32 mouse cellular contexts compared by ENCODE assay signal in the genomic region with DNA sequence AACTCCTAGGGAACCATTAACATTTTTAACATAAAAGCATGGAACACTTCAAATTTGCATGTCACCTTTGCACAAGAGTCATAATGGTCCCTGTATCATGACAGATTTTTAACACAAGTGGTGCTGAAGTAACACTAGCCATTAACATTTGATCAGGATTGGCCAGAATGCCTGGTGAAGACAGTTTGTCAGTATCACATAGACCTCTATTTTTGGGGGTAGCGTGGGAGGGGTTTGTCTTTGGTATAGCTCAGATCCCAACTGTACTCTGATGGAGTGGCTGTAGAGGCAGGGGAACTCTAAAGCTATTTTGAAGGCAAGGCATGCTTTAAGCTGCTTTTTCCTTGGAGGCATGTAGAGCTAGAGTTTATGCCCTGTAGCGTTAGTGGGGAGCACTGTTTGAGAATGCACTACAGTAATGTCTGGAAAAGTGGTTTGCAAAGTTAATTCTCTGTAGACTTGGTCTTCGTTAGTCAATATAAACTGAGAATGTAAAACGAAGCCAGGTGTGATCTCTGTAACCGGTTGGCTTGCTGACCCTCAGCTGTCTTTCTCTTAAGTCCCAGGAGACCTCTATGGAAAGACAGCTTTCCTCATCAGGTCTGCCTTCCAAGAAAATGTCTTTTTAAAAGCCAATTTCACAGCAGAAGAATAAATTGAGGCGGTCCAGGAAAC. TPM values are rescaled to one million over a fixed set of nuclear protein-coding genes. Genes with fewer than 3 reads are reported as not detected.
A peak's percentile ranks its signal among the peaks of the same experiment; 100 is the strongest.
DNase-seq lines count a peak whose midpoint lies in the region; ATAC-seq lines count a peak whose summit lies in the region.
"Had no signal": no experiment of that assay in that cellular context is flagged by ENCODE, and none has a peak within 500 bp of the region (broad histone marks: within the 10 kb centered on the region; RNA-seq: fewer than 3 reads in every experiment).

No protein-coding gene starts in this region.

- H3K9ac ChIP-seq in forebrain, embryonic 14.5 days (ENCODE audit: low read length), result no peak overlapping the region
- no peak overlapping the region for H3K9ac ChIP-seq in forebrain, embryonic 16.5 days (replicated peaks; ENCODE audit: low read depth, low read length)
- no peak overlapping the region for H3K9ac ChIP-seq in heart, embryonic 14.5 days (ENCODE audit: low read length)
- no peak overlapping the region for H3K9ac ChIP-seq in hindbrain, embryonic 13.5 days
- H3K9ac ChIP-seq in hindbrain, embryonic 14.5 days, result no peak overlapping the region
- no peak overlapping the region for H3K9ac ChIP-seq in limb, embryonic 13.5 days
- H3K9ac ChIP-seq: embryonic facial prominence, embryonic 12.5 days; forebrain, embryonic 12.5 days; forebrain, postnatal 0 days; hindbrain, embryonic 15.5 days had no signal

- H3K4me1 ChIP-seq in forebrain, embryonic 14.5 days (ENCODE audit: control insufficient read depth, insufficient read depth, low read length), result peaks cover 6% of the 10 kb centered on the region; the same call in 1 of the 2 replicates
- peaks cover 34% of the 10 kb centered on the region for H3K4me1 ChIP-seq in forebrain, embryonic 16.5 days (replicated peaks; ENCODE audit: control insufficient read depth, insufficient read depth, low read length)
- peaks cover 0 to 17% of the 10 kb centered on the region in 2 experiments; a peak in 1 of 4 replicates for H3K4me1 ChIP-seq in heart, embryonic 14.5 days (ENCODE audit: control insufficient read depth in 2 of 2, insufficient read depth in 2 of 2, low read length in 2 of 2)
- peaks cover 25% of the 10 kb centered on the region for H3K4me1 ChIP-seq in hindbrain, embryonic 13.5 days (replicated peaks)
- H3K4me1 ChIP-seq in hindbrain, embryonic 14.5 days (replicated peaks; ENCODE audit: control insufficient read depth, insufficient read depth, low read length), result peaks cover 13% of the 10 kb centered on the region
- H3K4me1 ChIP-seq in limb, embryonic 13.5 days, result peaks cover 12% of the 10 kb centered on the region
- H3K4me1 ChIP-seq: heart, embryonic 10.5 days; hindbrain, embryonic 10.5 days had no signal

- 88% methylated on average over 6 of the region's 6 CpGs for WGBS in forebrain, embryonic 14.5 days
- 79% methylated on average over 6 of the region's 6 CpGs for WGBS in forebrain, embryonic 16.5 days
- WGBS in heart, embryonic 14.5 days, result 75% methylated on average over 6 of the region's 6 CpGs
- WGBS in hindbrain, embryonic 13.5 days, result 83% methylated on average over 6 of the region's 6 CpGs
- 82% methylated on average over 6 of the region's 6 CpGs for WGBS in hindbrain, embryonic 14.5 days
- WGBS in limb, embryonic 13.5 days, result 75% methylated on average over 6 of the region's 6 CpGs

- no peak overlapping the region for H3K4me3 ChIP-seq in forebrain, embryonic 14.5 days (ENCODE audit: low read depth, low read length)
- H3K4me3 ChIP-seq in forebrain, embryonic 16.5 days (replicated peaks; ENCODE audit: low read length), result no peak overlapping the region
- H3K4me3 ChIP-seq in heart, embryonic 14.5 days (ENCODE audit: control insufficient read depth in 1 of 2, insufficient read depth in 1 of 2, low read depth in 1 of 2, low read length in 2 of 2), result no peak overlapping the region
- H3K4me3 ChIP-seq in hindbrain, embryonic 13.5 days, result no peak overlapping the region
- H3K4me3 ChIP-seq in hindbrain, embryonic 14.5 days (replicated peaks; ENCODE audit: low read length), result no peak overlapping the region
- no peak overlapping the region for H3K4me3 ChIP-seq in limb, embryonic 13.5 days
- H3K4me3 ChIP-seq: embryonic facial prominence, embryonic 12.5 days; erythroblast, embryonic 14.5 days; forebrain, embryonic 12.5 days; gastrocnemius, adult 2 months; heart, embryonic 10.5 days; hindbrain, embryonic 10.5 days; hindbrain, embryonic 15.5 days had no signal

- intact Hi-C loops in heart, postnatal 25 days (cut with DNase I), result no loop called here

- no peak for DNase-seq in forebrain, embryonic 14.5 days (ENCODE audit: low spot score)
- DNase-seq in heart, postnatal 25 days (ENCODE audit: low spot score), result no peak
- no peak for DNase-seq in hindbrain, embryonic 14.5 days (ENCODE audit: low spot score)
- no peak for DNase-seq in lung, postnatal 36 days
- DNase-seq: adrenal gland, postnatal 10 days; adrenal gland, postnatal 36 days; B cell, adult 2 months; cerebellum, adult 18-20 months; cerebellum, adult 9-10 months; cerebellum, postnatal 14 days; forebrain, postnatal 0 days; gastrocnemius, adult 2 months; gastrocnemius, postnatal 14 days; heart, adult 11 months; heart, postnatal 36 days; kidney, adult 2 months had no signal

- H3K4me2 ChIP-seq in forebrain, embryonic 14.5 days (ENCODE audit: low read length), result no peak overlapping the region
- no peak overlapping the region for H3K4me2 ChIP-seq in forebrain, embryonic 16.5 days (ENCODE audit: low read length)
- no peak overlapping the region for H3K4me2 ChIP-seq in heart, embryonic 14.5 days (ENCODE audit: low read length)
- no peak overlapping the region for H3K4me2 ChIP-seq in hindbrain, embryonic 13.5 days
- H3K4me2 ChIP-seq in hindbrain, embryonic 14.5 days (replicated peaks), result no peak overlapping the region
- no peak overlapping the region for H3K4me2 ChIP-seq in limb, embryonic 13.5 days (replicated peaks)
- H3K4me2 ChIP-seq: embryonic facial prominence, embryonic 12.5 days; forebrain, embryonic 12.5 days; hindbrain, embryonic 15.5 days had no signal

- H3K27me3 ChIP-seq in forebrain, embryonic 14.5 days (replicated peaks; ENCODE audit: control insufficient read depth, insufficient read depth, low read length), result no peaks in the 10 kb centered on the region
- no peaks in the 10 kb centered on the region for H3K27me3 ChIP-seq in forebrain, embryonic 16.5 days (replicated peaks; ENCODE audit: control insufficient read depth, insufficient read depth, low read length)
- H3K27me3 ChIP-seq in heart, embryonic 14.5 days (ENCODE audit: control insufficient read depth, insufficient read depth, low read length), result no peaks in the 10 kb centered on the region
- H3K27me3 ChIP-seq in hindbrain, embryonic 13.5 days, result no peaks in the 10 kb centered on the region
- no peaks in the 10 kb centered on the region for H3K27me3 ChIP-seq in hindbrain, embryonic 14.5 days (ENCODE audit: control insufficient read depth, insufficient read depth, low read length)
- H3K27me3 ChIP-seq in limb, embryonic 13.5 days, result no peaks in the 10 kb centered on the region
- H3K27me3 ChIP-seq: CH12.LX; embryonic facial prominence, embryonic 12.5 days; forebrain, embryonic 12.5 days; hindbrain, embryonic 15.5 days; Patski had no signal

- H3K9me3 ChIP-seq in forebrain, embryonic 14.5 days (replicated peaks; ENCODE audit: control insufficient read depth, low read length), result no peaks in the 10 kb centered on the region
- H3K9me3 ChIP-seq in forebrain, embryonic 16.5 days (ENCODE audit: control insufficient read depth, low read length), result no peaks in the 10 kb centered on the region
- H3K9me3 ChIP-seq in heart, embryonic 14.5 days (ENCODE audit: control insufficient read depth, low read length), result no peaks in the 10 kb centered on the region
- H3K9me3 ChIP-seq in hindbrain, embryonic 13.5 days, result no peaks in the 10 kb centered on the region
- H3K9me3 ChIP-seq in hindbrain, embryonic 14.5 days (ENCODE audit: control insufficient read depth, low read length), result no peaks in the 10 kb centered on the region
- H3K9me3 ChIP-seq in limb, embryonic 13.5 days, result no peaks in the 10 kb centered on the region
- H3K9me3 ChIP-seq: embryonic facial prominence, embryonic 12.5 days; forebrain, embryonic 12.5 days; G1E; heart, embryonic 10.5 days; hindbrain, embryonic 10.5 days; hindbrain, embryonic 15.5 days had no signal

- peak overlapping the region; percentile 27; the same call in 1 of the 2 replicates for H3K27ac ChIP-seq in forebrain, embryonic 14.5 days (ENCODE audit: low read depth, low read length)
- no peak overlapping the region for H3K27ac ChIP-seq in forebrain, embryonic 16.5 days (ENCODE audit: low read length)
- H3K27ac ChIP-seq in heart, embryonic 14.5 days (replicated peaks in 1 of 2; ENCODE audit: control insufficient read depth in 1 of 2, insufficient read depth in 1 of 2, low read depth in 2 of 2, low read length in 2 of 2), result no peak overlapping the region; a peak in 1 of 4 replicates
- H3K27ac ChIP-seq in hindbrain, embryonic 13.5 days, result peak overlapping the region; percentile 18; the same call in 1 of the 2 replicates
- no peak overlapping the region for H3K27ac ChIP-seq in hindbrain, embryonic 14.5 days
- H3K27ac ChIP-seq in limb, embryonic 13.5 days, result 0 out of 2 replicates have a peak overlapping the region, but pooled peaks have one; percentile 22
- H3K27ac ChIP-seq: embryonic facial prominence, embryonic 12.5 days; forebrain, embryonic 12.5 days; gastrocnemius, adult 2 months; heart, embryonic 10.5 days; hindbrain, embryonic 10.5 days; hindbrain, embryonic 15.5 days had no signal

- peaks cover 87% of the 10 kb centered on the region for H3K36me3 ChIP-seq in forebrain, embryonic 14.5 days (ENCODE audit: control insufficient read depth, insufficient read depth, low read length)
- H3K36me3 ChIP-seq in forebrain, embryonic 16.5 days (ENCODE audit: control insufficient read depth, insufficient read depth), result peaks cover 18% of the 10 kb centered on the region
- peaks cover 97% of the 10 kb centered on the region for H3K36me3 ChIP-seq in heart, embryonic 14.5 days (ENCODE audit: control insufficient read depth, insufficient read depth, low read length)
- peaks cover 85% of the 10 kb centered on the region for H3K36me3 ChIP-seq in hindbrain, embryonic 13.5 days
- peaks cover 95% of the 10 kb centered on the region for H3K36me3 ChIP-seq in hindbrain, embryonic 14.5 days (replicated peaks; ENCODE audit: control insufficient read depth, insufficient read depth)
- peaks cover 91% of the 10 kb centered on the region for H3K36me3 ChIP-seq in limb, embryonic 13.5 days

- ATAC-seq in forebrain, embryonic 14.5 days, result no peak
- ATAC-seq in forebrain, embryonic 16.5 days, result no peak
- peak; percentile 59; the same call in 1 of the 2 replicates for ATAC-seq in heart, embryonic 14.5 days (ENCODE audit: insufficient number of reproducible peaks, insufficient read depth, low FRiP score, low read depth)
- no peak for ATAC-seq in hindbrain, embryonic 13.5 days (ENCODE audit: low FRiP score)
- ATAC-seq in hindbrain, embryonic 14.5 days (ENCODE audit: low FRiP score), result no peak
- ATAC-seq in limb, embryonic 13.5 days (ENCODE audit: low FRiP score, low read depth), result peak; percentile 67
- ATAC-seq: forebrain, postnatal 0 days; intestine, postnatal 0 days; Patski had no signal

RNA-seq across cellular contexts. Expression of a gene that starts 31.8 kb away (rescaled TPM):
- polyA plus RNA-seq in forebrain, embryonic 14.5 days (2014; fragmentation: Nextera tagmentation; extraction: Ambion mirVana), result 0.13 and 0.37 TPM in 2 replicates
- 0.20 and 0.30 TPM in 2 replicates for polyA plus RNA-seq in forebrain, embryonic 16.5 days (2015; fragmentation: Nextera tagmentation; extraction: Ambion mirVana)
- polyA plus RNA-seq in heart, embryonic 14.5 days (2014; fragmentation: Nextera tagmentation; extraction: Ambion mirVana), result 0.43 and 0.46 TPM in 2 replicates
- total RNA-seq in heart, postnatal 25 days (2021), result not detected
- 0.43 and 0.58 TPM in 2 replicates for polyA plus RNA-seq in hindbrain, embryonic 13.5 days (2015; fragmentation: Nextera tagmentation; extraction: Ambion mirVana)
- 0.09 and 0.41 TPM in 2 replicates for polyA plus RNA-seq in hindbrain, embryonic 14.5 days (2014; fragmentation: Nextera tagmentation; extraction: Ambion mirVana)
- 0.83 and 0.85 TPM in 2 replicates for polyA plus RNA-seq in limb, embryonic 13.5 days (2015; fragmentation: Nextera tagmentation; extraction: Ambion mirVana)
- polyA plus RNA-seq: erythroblast, embryonic 14.5 days had no signal

RNA-seq across cellular contexts. Expression of a gene that starts 32.3 kb away (rescaled TPM):
- polyA plus RNA-seq in forebrain, embryonic 14.5 days (2014; fragmentation: Nextera tagmentation; extraction: Ambion mirVana), result 163 and 183 TPM in 2 replicates
- polyA plus RNA-seq in forebrain, embryonic 16.5 days (2015; fragmentation: Nextera tagmentation; extraction: Ambion mirVana), result 183 and 189 TPM in 2 replicates
- polyA plus RNA-seq in heart, embryonic 14.5 days (2014; fragmentation: Nextera tagmentation; extraction: Ambion mirVana), result 165 and 176 TPM in 2 replicates
- total RNA-seq in heart, postnatal 25 days (2021), result 10 to 100 TPM; 85.1 to 94.2 TPM
- polyA plus RNA-seq in hindbrain, embryonic 13.5 days (2015; fragmentation: Nextera tagmentation; extraction: Ambion mirVana), result 203 and 208 TPM in 2 replicates
- polyA plus RNA-seq in hindbrain, embryonic 14.5 days (2014; fragmentation: Nextera tagmentation; extraction: Ambion mirVana), result 210 and 221 TPM in 2 replicates
- 307 and 325 TPM in 2 replicates for polyA plus RNA-seq in limb, embryonic 13.5 days (2015; fragmentation: Nextera tagmentation; extraction: Ambion mirVana)

RNA-seq across cellular contexts. Expression of a gene that starts 36.2 kb away (rescaled TPM):
- 1.1 and 2.5 TPM in 2 replicates for polyA plus RNA-seq in forebrain, embryonic 14.5 days (2014; fragmentation: Nextera tagmentation; extraction: Ambion mirVana)
- 0.80 TPM in 1 of 2 replicates, not detected in the other for polyA plus RNA-seq in forebrain, embryonic 16.5 days (2015; fragmentation: Nextera tagmentation; extraction: Ambion mirVana)
- not detected in 2 replicates for polyA plus RNA-seq in heart, embryonic 14.5 days (2014; fragmentation: Nextera tagmentation; extraction: Ambion mirVana)
- not detected for total RNA-seq in heart, postnatal 25 days (2021)
- 0.48 and 1.1 TPM in 2 replicates for polyA plus RNA-seq in hindbrain, embryonic 13.5 days (2015; fragmentation: Nextera tagmentation; extraction: Ambion mirVana)
- 0.58 and 0.94 TPM in 2 replicates for polyA plus RNA-seq in hindbrain, embryonic 14.5 days (2014; fragmentation: Nextera tagmentation; extraction: Ambion mirVana)
- 0.57 TPM in 1 of 2 replicates, not detected in the other for polyA plus RNA-seq in limb, embryonic 13.5 days (2015; fragmentation: Nextera tagmentation; extraction: Ambion mirVana)
- total RNA-seq: adrenal gland, adult 18-20 months; adrenal gland, postnatal 10 days; adrenal gland, postnatal 36 days; CH12.LX; gastrocnemius, adult 2 months; gastrocnemius, postnatal 14 days; gastrocnemius, postnatal 4 days; heart, postnatal 36 days had no signal
- polyA plus RNA-seq: erythroblast, embryonic 14.5 days; G1E; heart, embryonic 10.5 days; hindbrain, embryonic 10.5 days; kidney, adult 2 months; Patski had no signal

RNA-seq across cellular contexts. Expression of a gene that starts 56.3 kb away (rescaled TPM):
- polyA plus RNA-seq in forebrain, embryonic 14.5 days (2014; fragmentation: Nextera tagmentation; extraction: Ambion mirVana), result 72.7 and 78.5 TPM in 2 replicates
- 97.5 and 105 TPM in 2 replicates for polyA plus RNA-seq in forebrain, embryonic 16.5 days (2015; fragmentation: Nextera tagmentation; extraction: Ambion mirVana)
- polyA plus RNA-seq in heart, embryonic 14.5 days (2014; fragmentation: Nextera tagmentation; extraction: Ambion mirVana), result 30.4 and 36.3 TPM in 2 replicates
- 10 to 100 TPM; 20.1 to 20.3 TPM for total RNA-seq in heart, postnatal 25 days (2021)
- 91.7 and 95.8 TPM in 2 replicates for polyA plus RNA-seq in hindbrain, embryonic 13.5 days (2015; fragmentation: Nextera tagmentation; extraction: Ambion mirVana)
- 53.3 and 58.1 TPM in 2 replicates for polyA plus RNA-seq in hindbrain, embryonic 14.5 days (2014; fragmentation: Nextera tagmentation; extraction: Ambion mirVana)
- polyA plus RNA-seq in limb, embryonic 13.5 days (2015; fragmentation: Nextera tagmentation; extraction: Ambion mirVana), result 93.8 and 104 TPM in 2 replicates

Comparison
In these comparisons a context has a peak if more than half of its experiments do, and no peak if none do; other contexts are left out.
1. H3K27ac ChIP-seq: peak in forebrain, embryonic 14.5 days (single experiment), hindbrain, embryonic 13.5 days (single experiment) and limb, embryonic 13.5 days (single experiment); none in forebrain, embryonic 16.5 days (single experiment), heart, embryonic 14.5 days (0 of 2) and hindbrain, embryonic 14.5 days (single experiment).
2. ATAC-seq: peak in heart, embryonic 14.5 days (single experiment) and limb, embryonic 13.5 days (single experiment); none in forebrain, embryonic 14.5 days (single experiment), forebrain, embryonic 16.5 days (single experiment), hindbrain, embryonic 13.5 days (single experiment) and hindbrain, embryonic 14.5 days (single experiment).